Mouse (Mus musculus) liver, embryonic 16.5 days (tissue): ENCODE data around the gene Gtf3c2. TPM values are rescaled to one million over a fixed set of nuclear protein-coding genes. Genes with fewer than 3 reads are reported as not detected.

Experiments used
- ATAC-seq: fragments of 200-750 bp; cut with Nextera tagmentation; 2 replicates; pipeline ENCODE4 v1.8.0; 2017; ENCODE audit warnings: low read depth, mild to moderate bottlenecking, moderate number of reproducible peaks, moderate library complexity
- H3K27ac ChIP-seq: fragments of 300-500 bp; sonication (generic); 2 replicates; pipeline ENCODE4 v1.5.1; 2014; ENCODE audit warnings: mild to moderate bottlenecking, low read length
- H3K27me3 ChIP-seq: fragments of 300-500 bp; sonication (generic); 2 replicates; pipeline ENCODE4 v1.6.1; 2014; ENCODE audit warnings: low read depth, low read length, mixed read lengths; ENCODE audit not compliant: control insufficient read depth, insufficient read depth
- H3K36me3 ChIP-seq: fragments of 300-500 bp; sonication (generic); 2 replicates; pipeline ENCODE4 v1.6.1; 2014; ENCODE audit warnings: mild to moderate bottlenecking; ENCODE audit not compliant: control insufficient read depth, insufficient read depth
- H3K4me1 ChIP-seq: fragments of 300-500 bp; sonication (generic); 2 replicates; pipeline ENCODE4 v1.6.1; 2014; ENCODE audit warnings: low read depth, low read length, mixed read lengths; ENCODE audit not compliant: control insufficient read depth
- H3K4me2 ChIP-seq: fragments of 300-500 bp; sonication (generic); 2 replicates; pipeline ENCODE4 v1.6.1; 2014; ENCODE audit warnings: low read depth, low read length, mixed read lengths
- H3K4me3 ChIP-seq: fragments of 300-500 bp; sonication (generic); 2 replicates; pipeline ENCODE4 v1.5.1; 2014; ENCODE audit warnings: low read depth, mild to moderate bottlenecking, low read length
- H3K9ac ChIP-seq: fragments of 300-500 bp; sonication (generic); 2 replicates; pipeline ENCODE4 v1.6.1; 2014; ENCODE audit warnings: low read depth, low read length
- H3K9me3 ChIP-seq: fragments of 300-500 bp; sonication (generic); replicated peaks from 2 replicates; pipeline ENCODE4 v1.6.1; 2016; ENCODE audit warnings: low read length; ENCODE audit not compliant: control insufficient read depth
- WGBS: fragments of 180-500 bp; shearing (Covaris S2); extraction: QIAGEN DNeasy Blood & Tissue Kit; methylation state at CpG from one replicate; pipeline ENCODE4 v1.1.7; 2014; ENCODE audit not compliant: insufficient replicate concordance; 5-methylcytosine and 5-hydroxymethylcytosine counted together
- polyA plus RNA-seq: library from polyadenylated mRNA; unstranded; fragments of >200 nt; fragmentation: Nextera tagmentation; extraction: Ambion mirVana; gene quantifications from 2 replicates; pipeline ENCODE4 v1.2.1, GENCODE M21; 2015

The Gtf3c2 gene
- polyA plus RNA-seq, 1 experiment from 2014 or later = 32.2 TPM

GRCm38 (mm10) chr5:31164878-31165277 is 15.1 kb downstream of the Gtf3c2 start:
- no peak overlapping the region for H3K27ac ChIP-seq
- peaks cover 3% of the 10 kb centered on the region for H3K4me1 ChIP-seq
- peak; percentile 62; the same call in 1 of the 2 replicates for ATAC-seq
- no peaks in the 10 kb centered on the region for H3K9me3 ChIP-seq
- no peak overlapping the region for H3K4me3 ChIP-seq
- WGBS = 57% methylated on average over 1 of the region's 1 CpGs
- no peaks in the 10 kb centered on the region for H3K27me3 ChIP-seq
- peaks cover 65% of the 10 kb centered on the region for H3K36me3 ChIP-seq
- no peak overlapping the region for H3K4me2 ChIP-seq
- no peak overlapping the region for H3K9ac ChIP-seq

- no peak overlapping the region for H3K9ac ChIP-seq
- no peak overlapping the region for H3K4me2 ChIP-seq
- H3K36me3 ChIP-seq = peaks cover 67% of the 10 kb centered on the region
- no peaks in the 10 kb centered on the region for H3K9me3 ChIP-seq
- ATAC-seq = no peak
- peaks cover 3% of the 10 kb centered on the region for H3K4me1 ChIP-seq
- H3K27me3 ChIP-seq = no peaks in the 10 kb centered on the region
- H3K27ac ChIP-seq = no peak overlapping the region
- no peak overlapping the region for H3K4me3 ChIP-seq
Measured at GRCm38 (mm10) chr5:31162462-31162861, 17.5 kb downstream of the Gtf3c2 start.

GRCm38 (mm10) chr5:31154152-31154553 is 25.8 kb downstream of the Gtf3c2 start, which contains the start of gene Mpv17:
Gene Mpv17, minus strand, starts transcription at chr5:31154251.
- Histone ChIP-seq H3K4me2 (peak within 1 kb of the TSS; percentile 87), H3K4me1 (peaks cover 13% of the 10 kb centered on the region), H3K27ac (peak within 1 kb of the TSS; percentile 35), H3K9me3 (no peaks in the 10 kb centered on the region), H3K36me3 (peaks cover 24% of the 10 kb centered on the region), H3K9ac (peak within 1 kb of the TSS; percentile 72), H3K4me3 (peak within 1 kb of the TSS; percentile 76), H3K27me3 (no peaks in the 10 kb centered on the region)
- under 1% methylated on average over 19 of the region's 19 CpGs for WGBS
- ATAC-seq = peak; percentile 93

GRCm38 (mm10) chr5:31153516-31154151 is 26.3 kb downstream of the Gtf3c2 start:
- Histone ChIP-seq H3K36me3 (peaks cover 19% of the 10 kb centered on the region), H3K4me2 (peak overlapping the region; percentile 87), H3K9me3 (no peaks in the 10 kb centered on the region), H3K27ac (peak overlapping the region; percentile 10; the same call in 1 of the 2 replicates), H3K4me1 (peaks cover 13% of the 10 kb centered on the region), H3K9ac (peak overlapping the region; percentile 72), H3K4me3 (peak overlapping the region; percentile 76), H3K27me3 (no peaks in the 10 kb centered on the region)
- 38% methylated on average over 6 of the region's 6 CpGs for WGBS
- no peak for ATAC-seq

GRCm38 (mm10) chr5:31151746-31152145 is 28.2 kb downstream of the Gtf3c2 start:
- ATAC-seq = no peak
- no peak overlapping the region for H3K27ac ChIP-seq
- 77% methylated on average over 3 of the region's 3 CpGs for WGBS
- H3K4me1 ChIP-seq = peaks cover 13% of the 10 kb centered on the region
- H3K4me3 ChIP-seq = no peak overlapping the region
- H3K4me2 ChIP-seq = no peak overlapping the region
- no peaks in the 10 kb centered on the region for H3K9me3 ChIP-seq
- no peaks in the 10 kb centered on the region for H3K27me3 ChIP-seq
- no peak overlapping the region for H3K9ac ChIP-seq
- H3K36me3 ChIP-seq = peaks cover under 1% of the 10 kb centered on the region; the same call in 1 of the 2 replicates

- H3K4me1 ChIP-seq = peaks cover 11% of the 10 kb centered on the region
- no peak overlapping the region for H3K27ac ChIP-seq
- H3K9me3 ChIP-seq = no peaks in the 10 kb centered on the region
- 77% methylated on average over 4 of the region's 4 CpGs for WGBS
- H3K9ac ChIP-seq = no peak overlapping the region
- H3K36me3 ChIP-seq = no peaks in the 10 kb centered on the region
- no peak for ATAC-seq
- no peaks in the 10 kb centered on the region for H3K27me3 ChIP-seq
- H3K4me2 ChIP-seq = no peak overlapping the region
- no peak overlapping the region for H3K4me3 ChIP-seq
Measured at GRCm38 (mm10) chr5:31149781-31150180, 30.2 kb downstream of the Gtf3c2 start.

- Histone ChIP-seq H3K4me3 (no peak overlapping the region), H3K9me3 (no peaks in the 10 kb centered on the region), H3K4me1 (peaks cover 2% of the 10 kb centered on the region), H3K36me3 (no peaks in the 10 kb centered on the region), H3K9ac (no peak overlapping the region), H3K27ac (no peak overlapping the region), H3K4me2 (no peak overlapping the region), H3K27me3 (peaks cover 54% of the 10 kb centered on the region)
- ATAC-seq = no peak
- WGBS = 8% methylated on average over 9 of the region's 9 CpGs
Measured at GRCm38 (mm10) chr5:31138968-31139425, 40.9 kb downstream of the Gtf3c2 start.

GRCm38 (mm10) chr5:31138241-31138967 is 41.5 kb downstream of the Gtf3c2 start, which contains the start of gene Ucn:
Gene Ucn, minus strand, starts transcription at chr5:31138829.
- Histone ChIP-seq H3K9ac (no peak within 1 kb of the TSS), H3K4me3 (no peak within 1 kb of the TSS), H3K4me1 (peaks cover 2% of the 10 kb centered on the region), H3K27ac (no peak within 1 kb of the TSS), H3K27me3 (peaks cover 54% of the 10 kb centered on the region), H3K9me3 (no peaks in the 10 kb centered on the region), H3K36me3 (no peaks in the 10 kb centered on the region), H3K4me2 (no peak within 1 kb of the TSS)
- WGBS = 3% methylated on average over 52 of the region's 52 CpGs
- no peak for ATAC-seq

GRCm38 (mm10) chr5:31137658-31138057 is 42.3 kb downstream of the Gtf3c2 start:
- Histone ChIP-seq H3K36me3 (no peaks in the 10 kb centered on the region), H3K4me3 (no peak overlapping the region), H3K4me1 (peaks cover 2% of the 10 kb centered on the region), H3K4me2 (no peak overlapping the region), H3K27ac (no peak overlapping the region), H3K9ac (no peak overlapping the region), H3K9me3 (no peaks in the 10 kb centered on the region), H3K27me3 (peaks cover 54% of the 10 kb centered on the region)
- 2% methylated on average over 13 of the region's 13 CpGs for whole genome bisulfite sequencing
- ATAC-seq = no peak
